Mouse (Mus musculus) B cell, adult 2 months (primary cell): ENCODE data around the gene Tmem131l.
A peak's percentile ranks its signal among the peaks of the same experiment; 100 is the strongest.

Experiments
- DNase-seq, 2 experiments: peaks; one replicate each; pipeline ENCODE4 v3.0.0; 2022

Tmem131l gene

DNA sequence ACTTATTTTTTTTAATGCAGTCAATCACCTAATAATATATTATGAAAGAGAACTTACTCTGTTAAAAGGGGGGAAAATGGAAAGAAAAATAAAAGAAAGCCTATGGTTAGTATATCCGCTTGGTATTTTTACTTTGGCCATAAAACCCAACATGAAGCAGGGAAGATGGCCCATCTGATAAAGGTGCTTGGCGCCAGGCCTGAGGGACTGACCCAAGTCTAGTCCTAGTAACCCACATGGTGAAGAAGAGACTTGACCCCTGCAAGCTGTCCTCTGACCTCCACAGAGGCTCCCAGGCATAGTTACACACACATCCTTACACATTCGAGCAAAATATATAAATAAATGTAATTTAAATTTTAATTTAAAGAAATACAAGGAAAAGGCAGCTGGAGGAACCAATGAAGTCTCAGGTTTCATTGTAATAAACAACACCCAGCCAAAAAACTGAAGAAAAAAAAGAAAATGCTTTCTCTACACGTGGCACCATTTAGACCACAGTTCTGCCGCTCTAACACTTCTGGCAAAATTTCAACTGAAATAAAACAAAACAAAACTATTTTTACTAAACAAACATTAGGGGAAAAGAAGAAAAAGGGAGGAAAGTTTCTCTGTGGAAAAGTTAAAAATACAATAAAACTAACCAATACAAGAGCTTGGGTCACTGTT is 28.8 kb downstream of the Tmem131l start:
- DNase-seq, result no peak

DNA sequence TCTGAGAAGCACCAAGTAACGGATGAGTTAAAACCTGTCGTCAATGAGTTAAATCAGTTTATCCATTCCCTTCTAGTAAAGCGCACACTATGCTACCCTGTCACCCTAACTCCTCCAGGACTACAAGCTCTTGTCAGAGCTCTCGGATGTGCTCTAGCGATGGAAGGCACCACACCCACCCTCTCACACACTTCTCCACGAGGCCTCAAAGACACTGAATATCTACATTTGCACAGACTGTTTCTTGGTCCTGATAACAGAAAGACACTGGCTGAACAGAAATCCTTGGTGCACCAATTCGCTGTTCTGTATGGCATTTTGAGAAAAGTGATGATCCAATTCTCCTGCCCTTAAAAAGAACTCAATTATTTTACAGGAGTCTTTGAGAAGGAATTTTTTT is 34.0 kb downstream of the Tmem131l start:
- DNase-seq, result no peak

GRCm38 (mm10) chr3:84004330-84005090 is 35.5 kb downstream of the Tmem131l start:
- DNase-seq, result no peak

GRCm38 (mm10) chr3:84002433-84003090 is 37.4 kb downstream of the Tmem131l start:
- peak; percentile 32 to 37 for DNase-seq

DNA sequence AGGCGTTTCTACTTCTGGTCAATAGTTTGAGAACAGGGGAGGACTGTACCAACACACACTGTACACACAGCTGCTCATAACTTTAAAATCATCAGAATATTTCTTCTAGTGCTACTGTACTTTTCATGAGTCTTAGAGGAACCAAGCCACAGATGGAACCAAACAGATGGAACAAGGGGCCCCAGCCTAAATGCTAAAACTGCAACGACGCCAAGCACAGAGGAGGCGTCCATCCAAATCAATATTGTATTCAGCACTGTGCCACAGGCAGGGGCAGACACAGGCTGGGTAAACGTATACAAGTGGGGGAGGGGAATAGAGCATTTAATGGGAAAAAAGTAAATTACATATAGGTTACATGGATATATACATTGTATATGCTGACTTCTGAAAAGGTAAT is 42.4 kb downstream of the Tmem131l start:
- DNase-seq, result no peak

DNA sequence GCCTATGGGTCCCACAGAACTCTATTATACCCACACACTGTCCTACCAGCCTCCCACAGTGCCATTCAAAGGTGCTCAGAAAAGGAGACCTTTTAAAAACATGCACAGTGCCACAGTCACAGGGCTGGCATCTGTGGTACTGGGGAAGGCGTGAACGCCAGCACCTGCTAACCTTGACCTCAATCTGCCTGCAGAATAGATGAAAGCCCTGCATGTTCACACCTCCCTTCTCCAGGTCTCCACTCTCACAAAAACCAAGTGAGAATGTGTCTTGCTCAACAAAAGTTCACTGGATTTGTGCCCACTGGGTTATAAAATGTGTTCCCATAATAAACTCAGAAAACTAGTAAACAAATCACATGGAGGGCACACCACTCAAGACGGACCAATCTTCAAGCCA is 42.9 kb downstream of the Tmem131l start:
- no peak for DNase-seq

DNA sequence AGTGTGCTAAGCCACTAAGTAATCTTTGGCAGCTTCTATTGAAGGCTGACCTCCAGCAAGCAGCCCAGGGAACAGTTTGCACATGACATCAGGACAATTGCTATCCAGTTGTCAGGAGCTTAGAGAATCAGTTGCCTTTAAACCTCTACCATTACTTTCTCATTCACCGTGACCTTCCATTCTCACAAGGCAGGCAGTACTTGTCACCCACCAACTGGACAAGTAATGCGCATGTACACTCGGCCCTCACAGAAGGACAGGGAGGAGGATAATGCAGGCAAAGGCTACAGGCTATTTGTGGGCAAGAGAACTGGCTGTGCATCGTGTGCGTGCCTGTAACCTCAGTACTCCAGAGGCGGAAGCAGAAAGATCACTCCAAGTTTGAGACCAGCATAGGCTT is 43.9 kb downstream of the Tmem131l start:
- DNase-seq, result no peak

- no peak for DNase-seq
Measured at GRCm38 (mm10) chr3:83995254-83995830, 44.6 kb downstream of the Tmem131l start.

- no peak for DNase-seq
Measured at GRCm38 (mm10) chr3:83994217-83994839, 45.6 kb downstream of the Tmem131l start.

DNA sequence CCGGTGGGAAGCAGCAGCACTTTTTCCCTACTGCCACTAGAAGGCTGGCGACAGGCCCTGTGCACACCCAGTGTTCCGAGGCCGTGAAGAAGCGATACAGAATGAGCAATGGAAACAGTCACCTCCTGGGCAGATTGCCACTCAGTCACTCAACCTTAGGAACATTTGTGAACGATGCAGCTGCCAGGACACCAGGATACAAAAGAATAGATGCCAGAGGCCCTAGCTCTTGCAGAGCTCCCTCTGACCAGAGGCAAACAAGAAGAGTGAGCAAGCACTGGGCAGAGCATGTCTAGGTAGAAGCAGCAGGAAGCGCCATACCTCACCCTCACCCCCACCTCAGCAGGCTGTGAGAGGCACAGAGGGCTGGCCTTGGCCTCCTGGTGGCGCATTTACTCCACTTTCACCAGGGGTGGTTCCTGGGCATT is 46.9 kb downstream of the Tmem131l start:
- DNase-seq, result peak; percentile 39

- DNase-seq, result peak; percentile 65
Measured at GRCm38 (mm10) chr3:83991691-83992524, 48.1 kb downstream of the Tmem131l start.

- no peak for DNase-seq
Measured at GRCm38 (mm10) chr3:83988214-83988613, 51.8 kb downstream of the Tmem131l start.

DNA sequence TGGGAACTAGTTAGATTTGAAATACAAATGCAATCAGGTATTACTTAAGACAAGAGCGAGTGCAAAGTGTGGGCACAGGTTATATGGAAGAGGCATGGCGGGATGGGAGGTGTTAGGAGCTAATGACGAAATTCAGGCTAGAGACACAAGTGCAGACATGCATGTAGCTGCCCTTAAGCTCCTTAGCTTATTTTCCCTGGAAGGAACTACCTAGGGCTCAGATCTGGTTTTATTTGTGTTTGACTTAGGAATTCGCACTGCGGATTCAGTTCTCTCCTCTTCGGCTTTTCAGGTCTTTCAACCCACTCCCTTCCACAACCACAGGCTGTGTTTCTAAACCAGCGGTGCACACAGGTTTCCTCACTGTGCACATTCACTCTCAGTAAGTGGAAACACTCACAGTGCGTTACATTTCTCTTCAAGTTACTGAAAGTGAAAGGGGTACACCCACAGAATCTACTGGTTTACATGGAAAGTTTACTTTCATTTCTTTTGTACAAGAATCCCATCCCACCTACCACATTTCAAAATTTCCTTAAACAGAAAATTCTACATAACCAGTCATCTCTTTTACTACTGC is 52.4 kb downstream of the Tmem131l start:
- no peak for DNase-seq

DNA sequence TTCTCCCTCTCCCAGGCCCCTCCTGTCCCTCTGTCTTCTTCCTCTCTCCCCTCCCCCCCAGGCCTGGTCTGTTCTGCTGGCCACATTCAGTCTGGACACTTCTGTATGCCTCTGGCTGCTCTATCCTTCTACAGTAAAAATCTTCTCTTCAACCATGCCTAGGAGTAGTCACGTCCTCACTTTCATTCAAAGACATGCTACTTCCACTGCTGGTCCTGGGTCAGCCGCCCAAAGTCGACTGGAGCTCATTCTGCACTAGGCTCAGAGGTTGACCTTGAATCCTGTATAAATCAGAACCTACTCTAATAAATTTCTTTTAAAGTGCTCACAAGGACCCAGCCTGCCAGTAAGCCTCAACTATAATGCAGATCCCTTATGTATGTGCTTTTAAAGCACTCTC is 53.2 kb downstream of the Tmem131l start:
- DNase-seq, result no peak

GRCm38 (mm10) chr3:83985426-83985825 is 54.5 kb downstream of the Tmem131l start:
- DNase-seq, result no peak

GRCm38 (mm10) chr3:83984379-83984778 is 55.6 kb downstream of the Tmem131l start:
- DNase-seq, result no peak

- no peak for DNase-seq
Measured at GRCm38 (mm10) chr3:83982821-83983220, 57.2 kb downstream of the Tmem131l start.

GRCm38 (mm10) chr3:83980231-83980872 is 59.6 kb downstream of the Tmem131l start:
- no peak for DNase-seq

- DNase-seq, result no peak
Measured at GRCm38 (mm10) chr3:83978497-83979410, 61.2 kb downstream of the Tmem131l start.

GRCm38 (mm10) chr3:83977817-83978216 is 62.2 kb downstream of the Tmem131l start:
- DNase-seq, result no peak
